ENCODE assay signal across 8 mouse cellular contexts in the genomic region with DNA sequence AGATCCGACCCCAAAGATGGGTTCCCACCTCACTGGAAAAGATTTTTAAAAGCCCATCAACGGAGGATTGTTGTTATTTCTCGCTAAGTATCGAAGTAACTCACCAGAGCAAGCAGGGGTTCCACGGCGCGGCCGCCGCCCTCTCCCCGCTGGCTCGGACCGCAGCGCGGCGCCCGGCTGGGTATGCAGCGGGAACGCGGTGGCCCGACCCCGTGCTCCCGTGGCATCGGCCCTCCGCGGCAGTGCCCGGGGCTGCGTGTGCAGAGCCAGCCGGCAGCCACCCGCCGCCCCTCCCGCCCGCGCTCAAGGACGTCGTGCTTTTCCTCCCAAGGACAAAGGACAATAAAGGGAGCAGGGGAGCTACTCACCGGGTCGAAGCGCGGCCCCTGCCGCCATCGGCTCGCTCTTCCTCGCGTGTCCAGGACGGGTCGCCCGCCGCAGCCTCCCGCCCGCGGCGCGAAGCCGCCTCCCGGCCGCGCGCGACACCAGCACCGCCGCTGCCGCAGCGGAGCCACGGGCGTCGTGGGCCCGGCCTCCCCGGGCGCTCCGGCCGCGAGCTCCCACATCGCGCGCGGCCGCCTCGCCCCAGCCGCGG. TPM values are rescaled to one million over a fixed set of nuclear protein-coding genes. Genes with fewer than 3 reads are reported as not detected.
DNase-seq lines count a peak whose midpoint lies in the region; ATAC-seq and TF ChIP-seq lines count a peak whose summit lies in the region.

No protein-coding gene starts in this region.

- intact Hi-C loops in heart, postnatal 36 days (cut with DNase I) = loop anchor here (1.0 to 2.0 kb wide), 3 partner anchors 16 to 61 kb away; a partner anchor contains a TSS
- intact Hi-C loops in left cerebral cortex, adult 2 months (cut with DNase I) = loop anchor here (1.0 kb wide), 3 partner anchors 20 to 61 kb away; no protein-coding TSS in a partner anchor

- H3K36me3 ChIP-seq in embryonic facial prominence, embryonic 14.5 days (ENCODE audit: control insufficient read depth, insufficient read depth, low read length) = peaks cover 2% of the 10 kb centered on the region; the same call in 1 of the 2 replicates
- 0 out of 2 replicates have a peak, but pooled peaks cover 1% of the 10 kb centered on the region for H3K36me3 ChIP-seq in midbrain, embryonic 12.5 days
- H3K36me3 ChIP-seq in stomach, embryonic 16.5 days (ENCODE audit: control insufficient read depth, insufficient read depth, low read length) = no peaks in the 10 kb centered on the region

- peak overlapping the region; percentile 100 for H3K27ac ChIP-seq in embryonic facial prominence, embryonic 14.5 days (replicated peaks; ENCODE audit: low read depth, low read length)
- peak overlapping the region; percentile 99 for H3K27ac ChIP-seq in left cerebral cortex, adult 2 months
- H3K27ac ChIP-seq in midbrain, embryonic 12.5 days (replicated peaks) = peak overlapping the region; percentile 100
- H3K27ac ChIP-seq in stomach, embryonic 16.5 days (ENCODE audit: low read length) = peak overlapping the region; percentile 100

- peak overlapping the region; percentile 70; the same call in 1 of the 2 replicates for H3K4me2 ChIP-seq in embryonic facial prominence, embryonic 14.5 days (ENCODE audit: low read depth, low read length)
- peak overlapping the region; percentile 57 for H3K4me2 ChIP-seq in midbrain, embryonic 12.5 days (replicated peaks)
- H3K4me2 ChIP-seq in stomach, embryonic 16.5 days (ENCODE audit: low read depth, low read length) = no peak overlapping the region

- H3K4me1 ChIP-seq in embryonic facial prominence, embryonic 14.5 days (ENCODE audit: control insufficient read depth, insufficient read depth, low read length) = peaks cover 9% of the 10 kb centered on the region
- peaks cover 10% of the 10 kb centered on the region for H3K4me1 ChIP-seq in midbrain, embryonic 12.5 days
- H3K4me1 ChIP-seq in stomach, embryonic 16.5 days (ENCODE audit: control insufficient read depth, insufficient read depth, low read length) = peaks cover 9% of the 10 kb centered on the region

- peak overlapping the region; percentile 100 for H3K9ac ChIP-seq in embryonic facial prominence, embryonic 14.5 days (ENCODE audit: low read depth, low read length)
- peak overlapping the region; percentile 100 for H3K9ac ChIP-seq in midbrain, embryonic 12.5 days (replicated peaks)
- H3K9ac ChIP-seq in stomach, embryonic 16.5 days (ENCODE audit: low read length) = peak overlapping the region; percentile 100

- WGBS in embryonic facial prominence, embryonic 14.5 days = under 1% methylated on average over 21 of the region's 80 CpGs
- WGBS in midbrain, embryonic 12.5 days = under 1% methylated on average over 52 of the region's 80 CpGs
- WGBS in stomach, embryonic 16.5 days = under 1% methylated on average over 80 of the region's 80 CpGs

- TF ChIP-seq CTCF in left cerebral cortex, adult 2 months (IDR thresholded peaks at IDR 0.05) = no peak

- 0 out of 2 replicates have a peak, but pooled peaks have one; percentile 0 for ATAC-seq in embryonic facial prominence, embryonic 14.5 days (ENCODE audit: low read depth)
- ATAC-seq in midbrain, embryonic 12.5 days (ENCODE audit: low FRiP score, low read depth) = peak; percentile 1
- ATAC-seq in stomach, embryonic 16.5 days (ENCODE audit: insufficient read depth, low FRiP score) = no peak

- H3K9me3 ChIP-seq in embryonic facial prominence, embryonic 14.5 days (ENCODE audit: control insufficient read depth, low read length) = no peaks in the 10 kb centered on the region
- no peaks in the 10 kb centered on the region for H3K9me3 ChIP-seq in midbrain, embryonic 12.5 days
- H3K9me3 ChIP-seq in stomach, embryonic 16.5 days (replicated peaks; ENCODE audit: control insufficient read depth, low read length) = no peaks in the 10 kb centered on the region

- H3K27me3 ChIP-seq in embryonic facial prominence, embryonic 14.5 days (replicated peaks; ENCODE audit: control insufficient read depth, insufficient read depth, low read length) = no peaks in the 10 kb centered on the region
- H3K27me3 ChIP-seq in midbrain, embryonic 12.5 days = no peaks in the 10 kb centered on the region
- H3K27me3 ChIP-seq in stomach, embryonic 16.5 days (ENCODE audit: control insufficient read depth, insufficient read depth, low read length) = no peaks in the 10 kb centered on the region

- H3K4me3 ChIP-seq in embryonic facial prominence, embryonic 14.5 days (ENCODE audit: low read depth, low read length) = peak overlapping the region; percentile 100
- peak overlapping the region; percentile 91 for H3K4me3 ChIP-seq in left cerebral cortex, adult 2 months
- H3K4me3 ChIP-seq in midbrain, embryonic 12.5 days = peak overlapping the region; percentile 98
- peak overlapping the region; percentile 87 for H3K4me3 ChIP-seq in stomach, embryonic 16.5 days (replicated peaks; ENCODE audit: low read length)

- peak; percentile 46 for DNase-seq in ES-CJ7 (ENCODE audit: low read depth, low spot score)
- peak; percentile 77 for DNase-seq in adrenal gland, adult 8-10 months
- DNase-seq in embryonic facial prominence, embryonic 14.5 days (ENCODE audit: low spot score) = no peak
- DNase-seq in heart, postnatal 36 days = peak; percentile 53 to 75
- DNase-seq in left cerebral cortex, adult 2 months (ENCODE audit: extremely low spot score in 1 of 2, low spot score in 2 of 2) = peak; percentile 48 to 57
- no peak for DNase-seq in adipocyte (ENCODE audit: low spot score)

RNA-seq across cellular contexts. Expression of a gene that starts 16.1 kb away (rescaled TPM):
- total RNA-seq in adrenal gland, adult 8-10 months (2022) = 10 to 100 TPM; 38.6 to 65.5 (median 49.7) TPM
- 39.5 and 54.6 TPM in 2 replicates for polyA plus RNA-seq in embryonic facial prominence, embryonic 14.5 days (2014; fragmentation: Nextera tagmentation; extraction: Ambion mirVana)
- 10 to 100 TPM; 49.0 to 52.1 TPM for total RNA-seq in heart, postnatal 36 days (2021)
- total RNA-seq in left cerebral cortex, adult 2 months (2021) = 10 to 100 TPM; 57.4 to 60.3 TPM
- 54.8 and 61.4 TPM in 2 replicates for polyA plus RNA-seq in midbrain, embryonic 12.5 days (2016; fragmentation: Nextera tagmentation; extraction: Ambion mirVana)
- polyA plus RNA-seq in stomach, embryonic 16.5 days (2015; fragmentation: Nextera tagmentation; extraction: Ambion mirVana) = 35.8 and 44.5 TPM in 2 replicates

Comparison
In these comparisons a context has a peak if more than half of its experiments do, and no peak if none do; other contexts are left out.
1. DNase-seq: peak in ES-CJ7 (single experiment), adrenal gland, adult 8-10 months (single experiment), heart, postnatal 36 days (2 of 2) and left cerebral cortex, adult 2 months (2 of 2); none in embryonic facial prominence, embryonic 14.5 days (single experiment) and adipocyte (single experiment).
2. Peak in every context shown above with its lines, with median percentiles within 50 percentile points of each other: H3K27ac ChIP-seq, H3K4me3 ChIP-seq and H3K9ac ChIP-seq.